Mouse (Mus musculus) C2C12 (cell line): ENCODE measurements at regions not wholly inside any gene's neighbourhood (a gene's known extent, or its start where the extent isn't known, plus 50 kb on each side); places are given as distances from the start of the nearest gene placed in this dataset.

Source experiments
- CTCF ChIP-seq: IDR thresholded peaks from one replicate; pipeline ENCODE4 v1.5.1; 2011; ENCODE audit not compliant: control insufficient read depth, insufficient read depth, insufficient read length
- MAX ChIP-seq: IDR thresholded peaks from one replicate; pipeline ENCODE4 v1.6.1; 2011; ENCODE audit warnings: mild to moderate bottlenecking, control low read depth
- MYOD1 ChIP-seq: IDR thresholded peaks from one replicate; pipeline ENCODE4 v1.6.1; 2011; ENCODE audit warnings: low read depth; ENCODE audit not compliant: control insufficient read depth, insufficient read length
- USF1 ChIP-seq: IDR thresholded peaks from one replicate; pipeline ENCODE4 v1.6.1; 2011; ENCODE audit warnings: low read depth, mild to moderate bottlenecking, control low read depth, moderate library complexity

DNA sequence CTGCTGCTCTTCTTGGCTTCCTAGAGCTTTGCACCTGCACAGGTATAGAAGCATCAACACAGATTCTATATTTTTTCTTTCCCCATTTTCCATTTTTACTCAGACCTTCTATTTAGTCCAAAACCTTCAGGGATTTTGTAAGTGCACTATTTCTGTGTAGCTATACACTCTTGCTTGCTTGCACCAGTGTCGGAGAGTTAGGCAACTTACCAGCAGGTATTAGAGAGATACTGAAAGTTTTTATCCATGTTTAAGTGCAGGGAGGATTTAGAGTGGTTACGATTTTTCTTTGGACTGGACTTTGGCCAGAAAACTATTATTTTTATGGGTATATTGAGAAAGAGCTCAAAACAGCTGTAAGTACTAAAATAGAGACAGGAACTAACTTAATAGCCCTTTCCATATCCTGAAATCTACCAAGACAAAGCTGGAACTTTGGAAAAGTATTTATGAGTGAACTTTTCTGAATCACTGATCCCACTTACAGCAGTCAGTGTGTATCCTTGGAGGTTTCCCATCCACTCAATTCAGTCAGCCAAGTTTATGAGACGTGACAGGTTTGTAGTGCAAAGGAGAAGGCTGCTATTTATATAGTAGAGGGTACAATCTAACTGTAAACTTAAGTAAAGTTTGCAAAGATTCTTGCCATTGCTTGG is 1088.8 kb upstream of the Pcdh20 start:
- TF ChIP-seq USF1: no peak
- TF ChIP-seq MAX: no peak
- no peak for TF ChIP-seq CTCF
- TF ChIP-seq MYOD1: no peak
